In genomic region chr10:29354183-29354582, GRCm38 (mm10) we compare ENCODE assay signal across 9 mouse cellular contexts. TPM values are rescaled to one million over a fixed set of nuclear protein-coding genes. Genes with fewer than 3 reads are reported as not detected.
DNase-seq lines count a peak whose midpoint lies in the region.
"Had no signal": no experiment of that assay in that cellular context is flagged by ENCODE, and none has a peak within 500 bp of the region (broad histone marks: within the 10 kb centered on the region; RNA-seq: fewer than 3 reads in every experiment).

No protein-coding gene starts in this region.

- DNase-seq in cerebellum, adult 11-12 months = peak; percentile 25
- DNase-seq in cerebellum, postnatal 4 days (ENCODE audit: low spot score in 2 of 2) = no peak
- DNase-seq in frontal cortex, adult 2 months (ENCODE audit: extremely low spot score in 1 of 2, low spot score in 1 of 2) = peak; percentile 41 to 71
- DNase-seq in left cerebral cortex, postnatal 10 days (ENCODE audit: extremely low spot score in 1 of 2, low spot score in 2 of 2) = peak; percentile 26 to 38
- DNase-seq in retina, postnatal 7 days (ENCODE audit: low read depth, low spot score) = peak; percentile 9
- no peak for DNase-seq in B cell, adult 2 months
- no peak for DNase-seq in urinary bladder, postnatal 10 days (ENCODE audit: low spot score)
- DNase-seq in kidney, postnatal 36 days = no peak
- DNase-seq: kidney, postnatal 4 days had no signal

- intact Hi-C loops in left cerebral cortex, postnatal 10 days (cut with DNase I) = no loop called here

RNA-seq across cellular contexts. Expression of gene Rnf146, which starts 8.1 kb away (rescaled TPM):
- polyA plus RNA-seq in frontal cortex, adult 2 months (2012; rRNA removed) = 85.7 and 89.7 TPM in 2 replicates
- total RNA-seq in left cerebral cortex, postnatal 10 days (2021) = 10 to 100 TPM; 81.5 to 82.5 TPM

RNA-seq across cellular contexts. Expression of gene Echdc1, which starts 41.2 kb away (rescaled TPM):
- 25.7 and 27.7 TPM in 2 replicates for polyA plus RNA-seq in frontal cortex, adult 2 months (2012; rRNA removed)
- total RNA-seq in left cerebral cortex, postnatal 10 days (2021) = 10 to 100 TPM; 21.4 to 24.0 TPM

Comparison
In these comparisons a context has a peak if more than half of its experiments do, and no peak if none do; other contexts are left out.
1. DNase-seq: peak in cerebellum, adult 11-12 months (single experiment), frontal cortex, adult 2 months (2 of 2), left cerebral cortex, postnatal 10 days (2 of 2) and retina, postnatal 7 days (single experiment); none in cerebellum, postnatal 4 days (0 of 2), B cell, adult 2 months (0 of 2), urinary bladder, postnatal 10 days (single experiment) and kidney, postnatal 36 days (0 of 2).